ENCODE assay signal across 13 mouse cellular contexts in the genomic region with DNA sequence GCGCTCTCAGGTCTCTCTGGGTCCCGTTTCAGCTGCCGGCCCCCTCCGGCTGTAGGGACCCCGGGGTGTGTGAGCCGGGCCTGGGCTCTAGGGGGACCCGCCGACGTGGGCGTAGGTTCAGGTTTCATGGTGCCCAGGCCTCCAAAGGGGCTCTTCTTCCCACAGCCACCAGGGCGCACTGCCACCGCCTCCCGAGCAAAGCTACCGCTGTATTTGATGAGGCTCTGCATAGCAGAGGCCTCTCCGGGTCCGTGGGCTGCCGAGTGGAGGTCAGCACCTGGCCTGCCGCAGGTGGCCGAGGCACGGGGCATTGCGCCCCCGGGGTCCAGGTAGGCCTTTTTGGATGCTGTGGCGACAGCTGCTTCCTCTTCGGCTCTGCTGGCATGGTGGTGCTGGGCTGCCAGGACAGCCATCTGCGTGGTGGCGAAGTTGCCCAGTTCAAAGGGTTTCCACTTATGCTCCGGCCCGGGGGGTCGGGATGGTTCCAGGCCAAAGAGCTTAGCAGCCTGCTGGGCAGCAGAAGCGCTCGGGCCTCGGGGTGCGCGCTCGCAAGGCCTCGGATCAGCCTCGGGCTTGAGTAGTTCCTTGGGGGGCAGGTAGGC. TPM values are rescaled to one million over a fixed set of nuclear protein-coding genes. Genes with fewer than 3 reads are reported as not detected.
DNase-seq lines count a peak whose midpoint lies in the region; ATAC-seq and TF ChIP-seq lines count a peak whose summit lies in the region.
"Had no signal": no experiment of that assay in that cellular context is flagged by ENCODE, and none has a peak within 500 bp of the region (broad histone marks: within the 10 kb centered on the region; RNA-seq: fewer than 3 reads in every experiment).

No protein-coding gene starts in this region.

- peak overlapping the region; percentile 41; the same call in 1 of the 2 replicates for H3K27ac ChIP-seq in intestine, postnatal 0 days (ENCODE audit: low read depth, low read length)
- no peak overlapping the region for H3K27ac ChIP-seq in intestine, embryonic 15.5 days
- no peak overlapping the region for H3K27ac ChIP-seq in ES-Bruce4 (ENCODE audit: insufficient read depth, low read length)
- H3K27ac ChIP-seq: embryonic facial prominence, embryonic 10.5 days; heart, embryonic 15.5 days; limb, embryonic 13.5 days had no signal

- WGBS in intestine, postnatal 0 days: 90% methylated on average over 37 of the region's 37 CpGs
- 89% methylated on average over 37 of the region's 37 CpGs for WGBS in intestine, embryonic 15.5 days

- TF ChIP-seq POLR2A in ES-Bruce4 (IDR thresholded peaks at IDR 0.05; ENCODE audit: insufficient read depth, low read length): no peak

- no peaks in the 10 kb centered on the region for H3K9me3 ChIP-seq in intestine, postnatal 0 days (ENCODE audit: control insufficient read depth)
- no peaks in the 10 kb centered on the region for H3K9me3 ChIP-seq in intestine, embryonic 15.5 days
- H3K9me3 ChIP-seq in ES-Bruce4 (replicated peaks; ENCODE audit: control insufficient read depth, insufficient read depth, low read length, poor library complexity, severe bottlenecking): no peaks in the 10 kb centered on the region
- H3K9me3 ChIP-seq: heart, embryonic 15.5 days; limb, embryonic 13.5 days had no signal

- H3K4me2 ChIP-seq in intestine, postnatal 0 days (replicated peaks; ENCODE audit: low read depth): no peak overlapping the region
- no peak overlapping the region for H3K4me2 ChIP-seq in intestine, embryonic 15.5 days (replicated peaks)
- H3K4me2 ChIP-seq: heart, embryonic 15.5 days; limb, embryonic 13.5 days had no signal

- DNase-seq in cerebellum, adult 11 months: peak; percentile 77
- no peak for DNase-seq in ovary, postnatal 14 days (ENCODE audit: low spot score)
- DNase-seq in heart, adult 18-20 months: no peak
- no peak for DNase-seq in gastrocnemius, postnatal 36 days
- DNase-seq: gastrocnemius, postnatal 25 days; layer of hippocampus, postnatal 36 days had no signal

- TF ChIP-seq EP300 in ES-Bruce4 (IDR thresholded peaks at IDR 0.05; ENCODE audit: insufficient read depth, low read depth, low read length): no peak

- H3K4me3 ChIP-seq in intestine, postnatal 0 days (ENCODE audit: low read depth, low read length): no peak overlapping the region
- no peak overlapping the region for H3K4me3 ChIP-seq in intestine, embryonic 15.5 days (replicated peaks)
- H3K4me3 ChIP-seq in ES-Bruce4 (ENCODE audit: low read depth, low read length): peak overlapping the region; percentile 57
- H3K4me3 ChIP-seq: embryonic facial prominence, embryonic 10.5 days; heart, embryonic 15.5 days; limb, embryonic 13.5 days had no signal

- H3K4me1 ChIP-seq in intestine, postnatal 0 days (replicated peaks; ENCODE audit: control insufficient read depth, insufficient read depth, low read length): peaks cover 5% of the 10 kb centered on the region; the same call in 1 of the 2 replicates
- H3K4me1 ChIP-seq in intestine, embryonic 15.5 days (replicated peaks): peaks cover 10% of the 10 kb centered on the region
- H3K4me1 ChIP-seq in ES-Bruce4 (ENCODE audit: control insufficient read depth, insufficient read depth, low read length): no peaks in the 10 kb centered on the region

- intact Hi-C loops in gastrocnemius, postnatal 36 days (cut with DNase I): no loop called here

- TF ChIP-seq CTCF in intestine, postnatal 0 days (IDR thresholded peaks at IDR 0.05; ENCODE audit: low read depth): 0 out of 2 replicates have a peak, but pooled peaks have one; percentile 5
- TF ChIP-seq CTCF in ES-Bruce4 (IDR thresholded peaks at IDR 0.05; ENCODE audit: low read depth, low read length): no peak

- H3K9ac ChIP-seq in intestine, postnatal 0 days (ENCODE audit: low read depth, low read length): no peak overlapping the region
- H3K9ac ChIP-seq in intestine, embryonic 15.5 days: no peak overlapping the region
- peak overlapping the region; percentile 56 for H3K9ac ChIP-seq in ES-Bruce4 (ENCODE audit: low read depth, poor library complexity, severe bottlenecking)
- H3K9ac ChIP-seq: heart, embryonic 15.5 days; limb, embryonic 13.5 days had no signal

- no peaks in the 10 kb centered on the region for H3K27me3 ChIP-seq in intestine, postnatal 0 days (replicated peaks; ENCODE audit: control insufficient read depth, insufficient read depth, low read length)
- no peaks in the 10 kb centered on the region for H3K27me3 ChIP-seq in intestine, embryonic 15.5 days (replicated peaks)
- H3K27me3 ChIP-seq in ES-Bruce4 (ENCODE audit: control insufficient read depth, insufficient read depth, low read length, poor library complexity, severe bottlenecking): no peaks in the 10 kb centered on the region
- H3K27me3 ChIP-seq: heart, embryonic 15.5 days; limb, embryonic 13.5 days had no signal

- ATAC-seq in intestine, postnatal 0 days: no peak
- ATAC-seq in intestine, embryonic 15.5 days: no peak
- ATAC-seq in common myeloid progenitor, adult 5-6 weeks (replicated peaks; ENCODE audit: low read depth, poor library complexity, severe bottlenecking): peak; percentile 26; the same call in 1 of the 2 replicates

- peaks cover 47% of the 10 kb centered on the region for H3K36me3 ChIP-seq in intestine, postnatal 0 days (ENCODE audit: control insufficient read depth, insufficient read depth)
- peaks cover 29% of the 10 kb centered on the region for H3K36me3 ChIP-seq in intestine, embryonic 15.5 days
- H3K36me3 ChIP-seq in ES-Bruce4 (ENCODE audit: control insufficient read depth, insufficient read depth, low read length, poor library complexity, severe bottlenecking): no peaks in the 10 kb centered on the region

RNA-seq across cellular contexts. Expression of a gene that starts 30.1 kb away (rescaled TPM):
- polyA plus RNA-seq in intestine, postnatal 0 days (2015; fragmentation: Nextera tagmentation; extraction: Ambion mirVana): 9.9 and 11.7 TPM in 2 replicates
- 19.5 and 21.6 TPM in 2 replicates for polyA plus RNA-seq in intestine, embryonic 15.5 days (2015; fragmentation: Nextera tagmentation; extraction: Ambion mirVana)
- 13.9 and 20.2 TPM in 2 replicates for polyA plus RNA-seq in ES-Bruce4 (2011; ENCODE audit: insufficient read depth, insufficient read length, low read depth, missing spikeins)
- total RNA-seq in common myeloid progenitor, adult 5-6 weeks (2017): 17.5 and 17.9 TPM in 2 replicates
- total RNA-seq in heart, adult 18-20 months (2021): 10 to 100 TPM; 39.2 to 48.2 TPM
- 10 to 100 TPM; 27.1 to 27.6 TPM for total RNA-seq in gastrocnemius, postnatal 36 days (2021)
